Mouse (Mus musculus) lung, postnatal 4 days (tissue): ENCODE results near the gene Dnajc7.
"Not testable (repeated sequence)": the region's sequence is repeated elsewhere in the genome, so short reads cannot be mapped to it uniquely, and the experiment has no call there.

ENCODE experiments used
- DNase-seq, 2 experiments: peaks; one replicate each; pipeline ENCODE4 v3.0.0; 2021

Dnajc7 gene

GRCm38 (mm10) chr11:100545746-100546085 is 74.3 kb downstream of the Dnajc7 start:
- no peak for DNase-seq

- DNase-seq, result peak; percentile 90 to 94
Observed at GRCm38 (mm10) chr11:100544832-100545745, 74.9 kb downstream of the Dnajc7 start, which contains the start of gene Ttc25. Gene Ttc25, plus strand, starts transcription at chr11:100545607.

GRCm38 (mm10) chr11:100541577-100541976 is 78.4 kb downstream of the Dnajc7 start:
- no peak for DNase-seq

GRCm38 (mm10) chr11:100540966-100541365 is 79.0 kb downstream of the Dnajc7 start:
- DNase-seq, result no peak

- DNase-seq, result no peak
Observed at GRCm38 (mm10) chr11:100536466-100536865, 83.5 kb downstream of the Dnajc7 start.

- DNase-seq, result no peak
Observed at GRCm38 (mm10) chr11:100535996-100536395, 84.0 kb downstream of the Dnajc7 start.

GRCm38 (mm10) chr11:100534821-100535220 is 85.1 kb downstream of the Dnajc7 start:
- not testable (repeated sequence) for DNase-seq

- DNase-seq, result not testable (repeated sequence)
Observed at GRCm38 (mm10) chr11:100534411-100534810, 85.6 kb downstream of the Dnajc7 start.

- no peak for DNase-seq
Observed at GRCm38 (mm10) chr11:100533871-100534270, 86.1 kb downstream of the Dnajc7 start.
